Mouse (Mus musculus) cerebellum, adult 2 months (tissue): ENCODE results near the gene Lig3.

Source experiments
- CTCF ChIP-seq: fragments of 200-500 bp; IDR thresholded peaks from 2 replicates; pipeline ENCODE4 v1.5.1; 2011; ENCODE audit warnings: low read depth, mild to moderate bottlenecking, control low read depth, low read length, moderate library complexity, borderline replicate concordance; ENCODE audit not compliant: insufficient read depth
- POLR2A ChIP-seq: fragments of 200-500 bp; IDR thresholded peaks from 2 replicates; pipeline ENCODE4 v1.6.1; 2011; ENCODE audit warnings: low read length, control low read depth, borderline replicate concordance; ENCODE audit not compliant: insufficient read depth

- TF ChIP-seq POLR2A (no peak), CTCF (no peak)
Measured at GRCm38 (mm10) chr11:82846938-82847337, 66.0 kb downstream of the Lig3 start.
